Mouse (Mus musculus) liver, adult 2 months (tissue): Measurements from ENCODE around the gene Fastkd1. TPM values are rescaled to one million over a fixed set of nuclear protein-coding genes. Genes with fewer than 3 reads are reported as not detected.

Experiments
- DNase-seq: peaks from one replicate; pipeline ENCODE4 v3.0.0-alpha.2; 2011; ENCODE audit warnings: low read depth, low spot score; ENCODE audit errors: extremely low read depth
- H3K27ac ChIP-seq: fragments of 200-500 bp; replicated peaks from 2 replicates; pipeline ENCODE4 v1.5.1; 2012; ENCODE audit warnings: low read depth, mild to moderate bottlenecking, control low read depth, inconsistent platforms, low read length; ENCODE audit not compliant: insufficient read depth
- H3K27me3 ChIP-seq: fragments of 200-500 bp; 2 replicates; pipeline ENCODE4 v1.6.1; 2012; ENCODE audit warnings: mild to moderate bottlenecking, moderate library complexity, low read length, inconsistent platforms; ENCODE audit not compliant: control insufficient read depth, insufficient read depth
- H3K36me3 ChIP-seq: fragments of 200-500 bp; 2 replicates; pipeline ENCODE4 v1.6.1; 2012; ENCODE audit warnings: low read length, inconsistent platforms; ENCODE audit not compliant: control insufficient read depth, insufficient read depth
- H3K4me1 ChIP-seq: fragments of 200-500 bp; 2 replicates; pipeline ENCODE4 v1.6.1; 2011; ENCODE audit warnings: low read length; ENCODE audit not compliant: control insufficient read depth, insufficient read depth
- H3K4me3 ChIP-seq: fragments of 200-500 bp; 2 replicates; pipeline ENCODE4 v1.5.1; 2011; ENCODE audit warnings: low read depth, mild to moderate bottlenecking, control low read depth, low read length, moderate library complexity; ENCODE audit not compliant: insufficient read depth
- H3K79me2 ChIP-seq: fragments of 200-500 bp; 2 replicates; pipeline ENCODE4 v1.6.1; 2012; ENCODE audit warnings: inconsistent platforms, mild to moderate bottlenecking, low read length, moderate library complexity; ENCODE audit not compliant: control insufficient read depth, insufficient read depth
- H3K9ac ChIP-seq: fragments of 200-500 bp; 2 replicates; pipeline ENCODE4 v1.6.1; 2012; ENCODE audit warnings: low read depth, mild to moderate bottlenecking, control low read depth, inconsistent platforms, low read length
- CTCF ChIP-seq: fragments of 200-500 bp; IDR thresholded peaks from 2 replicates; pipeline ENCODE4 v1.5.1; 2011; ENCODE audit warnings: low read depth, low read length, control low read depth
- POLR2A ChIP-seq: fragments of 200-500 bp; IDR thresholded peaks from 2 replicates; pipeline ENCODE4 v1.6.1; 2011; ENCODE audit warnings: low read length, control low read depth; ENCODE audit not compliant: insufficient read depth; ENCODE audit errors: extremely low read depth
- WGBS: fragments of 180-500 bp; shearing (Covaris S2); methylation state at CpG from one replicate; pipeline ENCODE4 v1.1.7; 2018; 5-methylcytosine and 5-hydroxymethylcytosine counted together
- polyA plus RNA-seq: library from polyadenylated mRNA; depleted of rRNA; stranded (reverse); fragments of >200 nt; gene quantifications from 2 replicates; pipeline ENCODE4 v1.2.3, GENCODE M21; 2012
- total RNA-seq: library from RNA; depleted of rRNA; stranded (reverse); fragments of >200 nt; gene quantifications from 2 replicates; pipeline ENCODE4 v1.2.3, GENCODE M21; 2014

Fastkd1 gene
- total and polyA plus RNA-seq, 2 experiments: 6.8 to 14.4 TPM

DNA sequence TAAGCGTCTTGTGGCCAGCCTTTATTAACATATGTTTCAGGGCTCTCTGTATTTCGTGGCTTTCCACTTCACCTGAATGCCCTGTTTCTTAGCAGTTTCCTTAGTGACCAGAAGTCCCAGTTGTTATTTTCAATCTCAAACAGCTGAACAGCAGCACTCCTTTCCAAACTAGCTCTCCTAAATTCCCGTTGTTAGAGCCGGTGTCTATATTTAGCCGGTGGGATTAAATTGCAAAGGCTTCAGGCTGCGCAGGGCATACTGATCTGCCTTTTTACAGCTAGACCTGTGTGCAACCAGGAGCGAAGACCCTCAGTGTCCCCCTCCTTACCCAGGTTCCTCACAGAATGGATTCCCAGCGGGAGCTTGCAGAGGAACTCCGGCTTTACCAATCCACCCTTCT lies 43.5 kb downstream of the Fastkd1 start, which contains the start of gene Klhl41:
TSS of gene Klhl41 (plus strand) at position 268 of the 400 bp plus-strand sequence.
- H3K27me3 ChIP-seq: no peaks in the 10 kb centered on the region
- no peaks in the 10 kb centered on the region for H3K79me2 ChIP-seq
- no peak within 1 kb of the TSS for H3K27ac ChIP-seq
- no peak for DNase-seq
- H3K36me3 ChIP-seq: peaks cover 4% of the 10 kb centered on the region; the same call in 1 of the 2 replicates
- 93% methylated on average over 9 of the region's 9 CpGs for WGBS
- no peak within 1 kb of the TSS for H3K4me3 ChIP-seq
- TF ChIP-seq CTCF: no peak
- TF ChIP-seq POLR2A: no peak
- no peaks in the 10 kb centered on the region for H3K4me1 ChIP-seq
- H3K9ac ChIP-seq: no peak within 1 kb of the TSS

DNA sequence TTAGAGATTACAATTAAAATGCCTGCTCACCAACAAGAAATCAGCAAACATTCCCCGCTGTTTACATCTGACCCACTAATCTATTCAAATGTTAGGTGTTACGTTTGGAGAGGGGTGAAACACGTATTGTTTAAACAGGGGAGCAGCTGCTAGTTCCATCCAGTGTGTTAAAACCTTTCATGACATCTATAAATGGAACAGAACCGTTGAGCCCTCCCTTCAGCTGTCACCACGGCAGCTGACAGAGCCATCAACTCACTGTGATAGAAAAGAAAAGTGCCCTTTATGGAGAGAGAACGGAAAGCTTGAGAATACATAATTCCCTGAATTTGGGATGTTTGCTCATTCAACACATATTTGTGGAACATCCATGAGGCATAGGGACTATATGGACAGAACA lies 44.9 kb downstream of the Fastkd1 start:
- Histone ChIP-seq H3K36me3 (peaks cover 4% of the 10 kb centered on the region; the same call in 1 of the 2 replicates), H3K4me3 (no peak overlapping the region), H3K4me1 (no peaks in the 10 kb centered on the region), H3K27ac (no peak overlapping the region), H3K27me3 (no peaks in the 10 kb centered on the region), H3K9ac (no peak overlapping the region), H3K79me2 (no peaks in the 10 kb centered on the region)
- TF ChIP-seq CTCF: no peak
- TF ChIP-seq POLR2A: no peak
- DNase-seq: no peak
- WGBS: 87% methylated on average over 6 of the region's 6 CpGs

DNA sequence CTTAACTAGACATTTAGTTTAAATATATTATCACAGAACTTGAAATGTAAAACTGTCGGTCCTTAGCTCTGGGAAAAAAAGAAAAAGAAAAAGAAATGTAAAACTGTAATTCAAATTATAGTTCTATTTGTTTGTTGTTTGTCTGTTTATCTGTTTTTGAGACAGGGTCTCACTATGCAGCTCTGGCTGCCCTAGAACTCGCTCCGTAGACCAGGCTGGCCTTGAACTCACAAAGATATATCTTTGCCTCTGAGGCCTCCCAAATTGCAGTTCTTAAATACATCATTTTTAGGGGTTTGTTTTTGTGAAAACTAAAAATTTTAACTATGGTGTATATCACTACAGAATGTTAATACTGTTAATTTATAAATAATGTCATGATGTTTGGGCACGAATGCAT lies 45.7 kb downstream of the Fastkd1 start:
- H3K36me3 ChIP-seq: peaks cover 7% of the 10 kb centered on the region; the same call in 1 of the 2 replicates
- no peaks in the 10 kb centered on the region for H3K27me3 ChIP-seq
- H3K4me3 ChIP-seq: no peak overlapping the region
- no peaks in the 10 kb centered on the region for H3K79me2 ChIP-seq
- WGBS: 94% methylated on average over 4 of the region's 4 CpGs
- H3K9ac ChIP-seq: no peak overlapping the region
- H3K27ac ChIP-seq: no peak overlapping the region
- DNase-seq: no peak
- TF ChIP-seq CTCF: no peak
- no peak for TF ChIP-seq POLR2A
- no peaks in the 10 kb centered on the region for H3K4me1 ChIP-seq

DNA sequence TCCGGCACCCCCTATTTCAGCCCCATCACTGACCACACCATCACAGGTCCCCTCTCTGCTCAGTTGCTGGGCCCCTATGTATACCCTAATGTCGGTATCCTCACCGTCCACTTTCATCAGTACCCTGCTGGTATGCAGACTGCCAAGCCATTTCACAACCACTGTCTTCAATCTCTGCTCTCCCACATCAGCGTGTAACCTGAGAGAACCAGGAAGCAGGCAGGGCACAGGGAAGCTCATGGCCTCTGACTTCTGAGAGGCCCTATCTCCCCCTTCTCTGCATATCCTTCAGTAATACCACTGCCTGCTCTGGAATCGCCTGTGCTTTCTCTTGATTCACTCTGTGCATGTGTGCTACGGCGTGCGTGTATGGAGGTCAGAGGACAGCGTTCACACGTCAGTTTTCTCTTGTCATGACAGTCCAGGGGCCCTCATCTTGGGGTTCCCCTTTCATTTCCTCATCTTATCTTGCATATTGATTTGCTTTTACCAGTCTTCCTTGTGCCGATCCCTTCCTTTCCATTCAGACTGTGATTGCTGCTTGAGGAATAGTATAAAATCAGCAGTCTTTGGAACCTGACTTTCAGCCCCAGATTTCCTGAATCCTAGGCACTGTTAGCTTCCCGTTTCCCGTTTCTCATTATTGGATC lies 49.4 kb downstream of the Fastkd1 start:
- H3K4me1 ChIP-seq: no peaks in the 10 kb centered on the region
- H3K36me3 ChIP-seq: peaks cover 8% of the 10 kb centered on the region
- TF ChIP-seq CTCF: no peak
- TF ChIP-seq POLR2A: no peak
- H3K27me3 ChIP-seq: no peaks in the 10 kb centered on the region
- no peaks in the 10 kb centered on the region for H3K79me2 ChIP-seq
- no peak overlapping the region for H3K27ac ChIP-seq
- no peak for DNase-seq
- H3K4me3 ChIP-seq: no peak overlapping the region
- H3K9ac ChIP-seq: no peak overlapping the region
- WGBS: 75% methylated on average over 13 of the region's 13 CpGs

DNA sequence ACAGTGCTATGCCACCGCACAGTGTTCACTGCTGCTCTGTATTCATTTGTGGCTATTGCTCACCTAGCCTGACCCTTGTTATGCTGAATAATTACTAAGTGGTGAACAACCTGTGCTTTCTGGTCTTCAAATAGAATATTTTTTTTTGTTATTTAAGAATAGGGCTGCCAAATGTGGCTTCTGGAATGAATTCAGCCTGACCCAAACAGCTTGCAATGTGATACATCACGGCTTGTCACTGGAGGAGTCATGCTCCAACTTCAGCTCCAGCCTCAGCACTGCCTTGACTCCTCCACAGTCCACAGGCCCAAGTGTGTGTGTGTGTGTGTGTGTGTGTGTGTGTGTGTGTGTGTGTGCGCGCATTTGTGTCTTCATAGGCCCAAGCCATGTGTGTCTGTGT lies 54.0 kb downstream of the Fastkd1 start:
- no peaks in the 10 kb centered on the region for H3K4me1 ChIP-seq
- no peak for TF ChIP-seq CTCF
- TF ChIP-seq POLR2A: no peak
- H3K4me3 ChIP-seq: no peak overlapping the region
- WGBS: 93% methylated on average over 4 of the region's 4 CpGs
- no peaks in the 10 kb centered on the region for H3K27me3 ChIP-seq
- no peak overlapping the region for H3K9ac ChIP-seq
- peaks cover 11% of the 10 kb centered on the region for H3K36me3 ChIP-seq
- no peak overlapping the region for H3K27ac ChIP-seq
- no peak for DNase-seq
- H3K79me2 ChIP-seq: no peaks in the 10 kb centered on the region

DNA sequence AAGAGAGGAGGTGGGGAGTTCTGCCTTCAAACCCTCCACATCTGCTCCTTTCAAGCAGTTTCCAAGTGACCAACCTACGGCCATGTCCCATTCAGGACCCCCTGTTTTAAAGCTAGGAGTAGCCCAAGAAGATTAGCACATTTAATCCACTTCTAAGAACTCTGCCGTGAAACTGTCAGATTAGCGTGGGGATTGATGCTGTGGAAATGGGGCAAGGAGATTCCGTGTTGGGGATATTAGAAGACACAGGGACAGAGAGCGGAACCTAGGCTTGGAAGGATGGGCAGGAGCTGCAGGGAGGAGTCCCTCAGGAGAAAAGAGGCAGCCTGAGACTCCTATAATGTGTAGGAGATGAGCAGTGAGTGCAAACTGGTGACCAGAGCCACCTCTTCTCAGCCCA lies 63.6 kb downstream of the Fastkd1 start:
- Histone ChIP-seq H3K27me3 (no peaks in the 10 kb centered on the region), H3K4me3 (no peak overlapping the region), H3K36me3 (no peaks in the 10 kb centered on the region; the same call in 1 of the 2 replicates), H3K27ac (no peak overlapping the region), H3K9ac (no peak overlapping the region), H3K79me2 (no peaks in the 10 kb centered on the region), H3K4me1 (peaks cover 2% of the 10 kb centered on the region; the same call in 1 of the 2 replicates)
- TF ChIP-seq POLR2A (no peak), CTCF (no peak)
- no peak for DNase-seq
- 93% methylated on average over 5 of the region's 5 CpGs for WGBS
